Mouse (Mus musculus): Measurements from ENCODE around the gene Olfr222.
A peak's percentile ranks its signal among the peaks of the same experiment; 100 is the strongest.
"Not testable (repeated sequence)": the region's sequence is repeated elsewhere in the genome, so short reads cannot be mapped to it uniquely, and the experiment has no call there.

Olfr222 gene

DNA sequence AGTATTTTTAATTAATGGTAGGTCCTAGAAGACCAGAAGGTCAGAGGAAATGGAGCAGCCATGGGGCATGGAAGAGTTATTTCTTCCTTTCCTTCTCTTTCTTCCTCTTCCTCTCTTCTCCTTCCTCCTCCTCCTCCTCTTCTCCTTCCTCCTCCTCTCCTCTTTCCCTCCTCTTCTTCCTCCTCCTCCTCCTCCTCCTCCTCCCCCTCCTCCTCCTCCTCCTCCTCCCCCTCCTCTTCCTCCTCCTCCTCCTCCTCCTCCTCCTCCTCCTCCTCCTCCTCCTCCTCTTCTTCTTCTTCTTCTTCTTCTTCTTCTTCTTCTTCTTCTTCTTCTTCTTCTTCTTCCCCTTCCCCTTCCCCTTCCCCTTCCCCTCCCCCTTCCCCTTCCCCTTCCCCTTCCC lies at the start of gene Olfr222:
Gene Olfr222 (minus strand): TSS at position 101 of the 400 bp plus-strand sequence.
- DNase-seq, result not testable (repeated sequence)

DNA sequence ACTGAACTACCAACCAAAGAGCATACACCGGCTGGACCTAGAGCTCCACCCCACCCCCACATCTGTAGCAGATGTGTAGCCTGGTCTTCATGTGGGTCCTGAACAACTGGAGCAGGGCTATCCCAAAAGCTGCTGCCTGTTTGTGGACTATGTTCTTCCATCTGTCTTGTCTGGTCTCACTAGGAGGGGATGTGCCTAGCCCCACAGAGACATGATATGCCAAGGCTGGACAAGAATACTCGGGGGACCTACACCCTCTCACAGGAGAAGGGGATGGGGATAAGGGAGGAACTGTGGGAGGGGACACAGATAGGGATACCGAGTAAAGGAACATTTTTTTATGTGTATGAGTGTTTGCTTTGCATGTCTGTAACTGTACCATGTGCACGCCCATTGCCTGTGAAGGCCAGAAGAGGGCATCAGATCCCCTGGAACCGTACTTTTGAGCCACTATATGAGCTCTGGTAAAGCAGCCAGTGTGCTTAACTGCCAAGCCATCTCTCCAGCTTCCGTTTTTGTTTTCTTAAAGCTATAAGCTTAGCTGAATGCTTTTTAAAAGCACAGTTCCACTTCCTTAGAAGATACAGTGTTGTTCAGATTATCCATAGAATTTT lies 48.1 kb upstream of the Olfr222 start:
- DNase-seq, result peak; percentile 73

DNA sequence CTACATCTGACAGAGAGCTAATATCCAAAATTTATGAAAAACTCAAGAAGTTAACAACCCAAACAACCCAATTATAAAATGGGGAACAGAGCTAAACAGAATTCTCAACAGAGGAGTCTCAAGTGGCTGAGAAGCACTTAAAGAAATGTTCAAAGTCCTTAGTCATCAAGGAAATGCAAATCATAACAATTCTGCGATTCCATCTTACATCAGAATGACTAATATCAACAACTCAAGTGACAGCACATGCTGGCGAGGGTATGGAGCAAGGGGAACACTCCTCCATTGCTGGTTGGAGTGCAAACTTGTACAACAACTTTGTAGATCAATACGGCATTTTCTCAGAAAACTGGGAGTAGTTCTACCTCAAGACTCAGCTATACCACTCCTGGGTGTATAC lies 46.2 kb upstream of the Olfr222 start:
- no peak for DNase-seq

DNA sequence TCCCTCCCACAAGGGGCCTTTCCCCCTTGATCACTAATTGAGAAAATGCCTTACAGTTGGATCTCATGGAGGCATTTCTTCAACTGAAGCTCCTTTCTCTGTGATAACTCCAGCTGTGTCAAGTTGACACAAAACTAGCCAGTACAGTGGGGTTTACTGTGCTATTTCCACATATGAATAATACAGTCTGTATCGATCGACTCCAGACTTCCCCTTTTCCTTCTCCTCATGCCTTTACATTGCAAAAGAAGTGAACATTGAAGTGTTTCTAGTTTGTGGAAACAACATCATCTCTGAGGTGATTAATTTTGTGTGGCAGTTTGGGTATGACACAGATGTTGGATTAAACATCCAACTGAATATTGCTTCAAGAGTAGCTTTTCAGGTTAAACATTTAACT lies 41.0 kb upstream of the Olfr222 start:
- not testable (repeated sequence) for DNase-seq

- DNase-seq, result peak; percentile 49
Measured at GRCm38 (mm10) chr11:59614120-59614519, 38.1 kb upstream of the Olfr222 start.

GRCm38 (mm10) chr11:59611646-59612045 lies 35.6 kb upstream of the Olfr222 start:
- DNase-seq, result no peak

DNA sequence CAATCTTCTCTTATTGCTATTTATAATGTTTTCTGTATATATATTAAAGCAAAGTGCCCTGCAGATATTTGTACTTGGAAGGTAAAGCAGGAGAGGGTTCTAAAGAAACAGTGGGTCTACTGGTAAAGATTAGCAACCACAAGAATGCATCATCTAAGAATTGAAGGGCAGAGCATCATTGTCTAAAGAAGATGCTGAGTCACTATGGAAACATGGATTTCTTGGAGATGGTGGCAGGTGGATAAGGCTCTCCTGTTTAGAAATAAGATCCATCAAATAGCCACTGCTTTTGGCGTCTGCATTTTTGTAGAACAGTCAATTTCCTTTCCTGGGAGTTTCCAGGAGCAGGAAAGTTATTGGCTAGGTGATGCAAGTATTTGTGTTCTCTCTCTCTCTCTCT lies 26.3 kb upstream of the Olfr222 start:
- no peak for DNase-seq

DNA sequence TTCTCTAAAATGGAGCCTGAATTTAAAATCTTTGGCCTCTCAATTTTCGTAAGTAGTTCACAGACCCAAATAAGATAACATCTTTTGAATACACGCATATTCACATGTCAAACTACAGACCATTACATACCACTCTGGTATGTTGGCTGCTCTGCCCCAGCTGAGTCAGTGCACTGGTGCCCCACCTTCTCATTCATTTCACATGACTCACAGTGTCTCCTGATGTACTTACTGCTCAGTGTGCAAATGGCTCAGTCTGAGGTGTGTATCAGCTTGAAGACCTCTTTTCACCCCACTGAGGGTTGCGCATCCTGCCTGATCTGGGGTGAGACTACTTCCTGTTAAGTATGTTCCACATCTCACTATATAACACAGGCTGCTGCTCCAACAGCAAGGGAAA lies 24.8 kb upstream of the Olfr222 start:
- no peak for DNase-seq

DNA sequence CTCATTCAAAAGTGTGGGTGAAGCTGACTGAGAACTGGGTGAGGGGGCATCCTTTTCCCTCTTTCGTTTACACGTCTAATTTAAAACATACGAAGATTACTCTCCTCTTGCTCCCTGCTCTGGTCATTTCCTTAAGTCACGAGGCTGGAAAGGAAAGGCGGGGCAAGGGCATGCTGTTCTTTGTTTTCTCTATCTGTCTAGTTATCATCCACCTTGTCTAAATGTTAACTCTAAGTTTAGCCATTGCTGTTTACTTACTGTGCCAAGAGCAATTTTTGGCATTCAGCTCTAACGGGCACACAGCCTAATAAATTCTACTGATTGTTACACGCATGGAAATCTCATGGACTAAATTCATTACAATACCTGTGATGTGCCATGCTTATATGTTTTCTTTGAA lies 23.2 kb upstream of the Olfr222 start:
- no peak for DNase-seq

GRCm38 (mm10) chr11:59596950-59597349 lies 20.9 kb upstream of the Olfr222 start:
- DNase-seq, result no peak

- peak; percentile 16 for DNase-seq
Measured at GRCm38 (mm10) chr11:59596091-59596490, 20.1 kb upstream of the Olfr222 start.

DNA sequence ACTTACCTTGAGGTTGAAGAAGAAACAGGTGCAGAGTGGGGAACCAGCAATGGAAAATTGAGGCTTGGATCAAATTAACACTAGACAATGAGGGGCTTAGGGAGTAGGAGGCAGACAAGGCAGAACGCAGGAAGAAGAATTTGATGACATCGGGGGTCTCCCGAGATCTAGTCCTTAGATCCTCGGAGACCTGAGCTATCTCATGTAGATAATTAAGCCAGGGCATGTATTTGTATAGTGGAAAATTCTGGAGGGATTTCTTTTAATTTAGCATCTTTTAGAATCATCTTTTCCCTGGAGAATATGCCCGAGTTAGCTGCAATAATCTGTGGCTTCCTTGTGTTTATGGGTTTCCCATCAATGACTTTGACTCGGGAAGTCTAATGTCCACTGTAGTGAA lies 17.2 kb upstream of the Olfr222 start, which contains the start of gene Olfr223:
Gene Olfr223 (minus strand): TSS at position 101 of the 400 bp plus-strand sequence.
- DNase-seq, result no peak

DNA sequence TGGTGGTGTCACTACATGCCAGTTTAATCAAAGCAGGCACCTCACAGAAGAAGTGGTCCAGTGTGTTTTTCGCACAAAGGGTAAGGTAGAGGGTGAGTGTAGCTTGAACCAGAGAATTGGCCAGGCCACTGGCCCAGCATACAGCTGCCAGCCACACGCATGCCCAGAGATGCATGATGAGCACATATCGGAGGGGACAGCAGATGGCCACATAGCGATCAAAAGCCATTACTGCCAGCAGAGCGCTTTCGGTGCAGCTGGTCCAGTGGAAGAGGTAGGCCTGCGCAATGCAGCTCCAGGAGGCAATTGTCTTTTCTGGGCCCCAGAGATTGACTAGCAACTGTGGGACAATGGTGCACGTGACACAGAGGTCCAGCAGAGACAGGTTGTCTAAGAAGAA lies 13.5 kb upstream of the Olfr222 start:
- DNase-seq, result no peak

DNA sequence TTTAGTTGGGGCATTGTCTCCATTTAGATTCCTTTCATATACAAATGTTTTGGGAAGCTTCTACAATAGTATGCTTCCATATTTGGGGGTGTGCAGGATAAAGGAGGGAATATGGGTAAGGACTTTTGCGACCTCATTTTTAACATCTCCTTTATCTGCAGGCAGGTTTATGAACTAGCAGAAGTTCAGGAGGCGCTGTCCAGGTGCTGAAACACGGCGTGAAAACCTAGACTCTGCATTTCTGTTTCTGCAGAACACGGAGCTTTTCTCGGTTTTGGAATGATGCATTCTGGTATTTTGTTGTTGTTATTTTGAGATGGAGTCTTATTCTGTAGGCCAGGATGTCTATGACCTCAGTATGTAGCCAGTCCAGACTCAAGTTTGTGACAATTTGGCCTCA lies 8.5 kb upstream of the Olfr222 start:
- DNase-seq, result peak; percentile 68

- DNase-seq, result no peak
Measured at GRCm38 (mm10) chr11:59575726-59576125, 309 bp downstream of the Olfr222 start.

DNA sequence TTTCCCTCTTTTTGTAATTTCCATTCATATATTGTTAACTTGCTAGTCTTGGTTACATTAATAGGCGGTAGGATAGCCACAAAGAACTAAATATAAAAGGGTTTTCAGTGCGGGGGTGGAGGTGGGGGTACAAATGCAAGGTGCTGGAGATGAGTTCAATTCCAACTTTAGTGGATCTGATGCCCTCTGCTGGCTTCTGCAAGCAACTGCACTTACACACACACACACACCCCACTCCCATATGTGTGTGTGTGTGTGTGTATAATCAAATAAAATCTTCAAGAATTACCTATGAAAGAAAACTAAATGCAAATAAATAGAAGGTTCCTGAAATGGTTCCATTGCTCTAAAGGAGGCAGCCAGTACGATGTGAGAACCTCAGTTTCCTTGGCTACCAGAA lies 6.7 kb downstream of the Olfr222 start:
- peak; percentile 44 for DNase-seq

DNA sequence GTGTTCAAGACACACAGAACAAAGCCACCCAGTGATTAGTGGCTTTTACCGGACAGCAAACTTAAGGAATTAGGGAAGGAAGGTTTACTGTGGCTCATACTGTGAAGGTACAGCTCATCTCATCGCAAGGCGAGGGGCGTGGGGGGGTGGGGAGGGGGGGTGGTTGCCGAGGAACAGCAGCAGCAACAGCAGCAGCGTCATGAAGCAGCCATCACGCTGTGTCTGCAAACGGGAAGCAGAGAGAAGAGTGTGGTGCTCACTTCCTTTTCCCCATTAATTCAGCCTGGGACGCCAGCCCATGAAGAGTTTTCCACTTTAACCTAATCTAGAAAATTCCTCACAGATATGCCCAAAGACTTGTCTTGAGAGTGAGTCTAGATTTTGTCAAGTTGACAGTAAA lies 13.2 kb downstream of the Olfr222 start:
- no peak for DNase-seq

GRCm38 (mm10) chr11:59562336-59562735 lies 13.7 kb downstream of the Olfr222 start:
- DNase-seq, result no peak

DNA sequence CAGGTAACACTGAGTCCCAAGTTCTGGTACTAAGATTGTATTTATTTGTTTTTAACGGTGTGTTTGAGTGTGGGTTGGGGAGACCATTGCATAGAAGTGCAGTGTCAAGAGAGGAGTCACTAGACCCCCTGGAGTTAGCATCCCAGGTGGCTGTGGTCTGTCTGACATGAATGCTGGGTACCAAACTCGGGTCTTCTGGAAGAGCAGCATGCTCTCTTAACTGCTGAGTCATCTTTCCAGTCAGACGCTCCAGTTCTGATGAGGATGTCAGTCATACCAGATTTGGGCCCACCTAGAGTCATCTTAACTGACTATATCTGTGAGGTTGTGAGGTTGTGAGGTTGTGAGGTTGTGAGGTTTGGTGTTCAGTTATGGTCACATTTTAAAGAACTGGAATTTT lies 15.1 kb downstream of the Olfr222 start:
- DNase-seq, result no peak

DNA sequence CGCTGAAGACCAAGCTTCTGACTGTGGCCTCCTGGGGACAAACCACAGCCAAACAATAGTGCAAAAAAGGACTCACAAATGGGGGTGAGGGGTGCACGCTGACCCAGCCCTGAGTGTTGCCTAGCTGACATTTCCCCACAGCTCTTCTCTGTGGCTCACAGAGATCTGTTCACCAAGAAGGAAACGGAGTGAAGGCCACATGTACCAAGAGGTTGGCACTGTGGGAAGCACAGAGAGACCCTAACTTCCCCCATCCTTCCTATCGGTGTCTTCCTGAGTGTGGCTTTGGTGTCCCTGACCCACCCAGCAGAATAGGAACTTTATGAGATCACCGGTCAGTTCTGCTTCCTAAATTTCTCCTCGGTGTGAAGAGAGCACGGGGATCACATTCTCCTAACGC lies 21.5 kb downstream of the Olfr222 start:
- no peak for DNase-seq

- no peak for DNase-seq
Measured at GRCm38 (mm10) chr11:59554127-59554526, 21.9 kb downstream of the Olfr222 start.

DNA sequence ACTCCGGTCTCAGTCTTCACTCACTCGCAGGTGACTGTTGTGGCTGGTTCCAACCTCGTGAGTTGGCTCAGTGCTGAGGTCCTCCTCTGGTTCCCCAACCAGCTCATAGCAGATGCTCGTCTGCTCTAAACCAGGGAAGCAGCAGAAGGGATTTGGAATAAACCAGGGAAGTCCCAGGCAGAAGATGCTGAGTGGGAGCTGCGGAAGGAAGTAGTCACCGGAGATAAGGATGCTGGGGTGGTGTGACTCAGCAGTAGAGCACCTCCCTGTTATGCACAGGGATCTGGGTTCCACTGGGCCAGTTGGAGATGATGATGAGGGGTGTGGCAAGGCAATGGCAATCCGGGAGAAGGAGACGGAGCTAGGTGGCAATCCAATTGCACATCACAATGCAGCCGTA lies 32.0 kb downstream of the Olfr222 start:
- no peak for DNase-seq

DNA sequence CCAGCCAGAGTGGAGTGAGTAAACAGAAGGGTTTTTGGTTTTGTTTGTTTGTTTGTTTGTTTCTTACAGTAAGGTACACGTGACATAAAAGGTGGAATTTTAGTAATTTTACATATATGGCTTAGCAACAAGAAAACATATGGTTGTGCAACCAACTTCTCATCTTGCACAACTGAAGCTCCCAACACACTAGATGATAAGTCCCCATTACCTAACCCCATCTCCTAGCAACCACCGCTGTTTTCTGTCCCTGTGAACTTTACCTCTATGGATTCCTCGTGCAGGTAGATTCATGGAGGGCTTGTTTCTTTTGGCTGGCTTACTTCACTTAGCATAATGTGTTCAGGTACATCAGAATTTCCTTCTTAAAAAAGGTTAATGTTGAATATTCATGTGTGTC lies 32.7 kb downstream of the Olfr222 start:
- no peak for DNase-seq

DNA sequence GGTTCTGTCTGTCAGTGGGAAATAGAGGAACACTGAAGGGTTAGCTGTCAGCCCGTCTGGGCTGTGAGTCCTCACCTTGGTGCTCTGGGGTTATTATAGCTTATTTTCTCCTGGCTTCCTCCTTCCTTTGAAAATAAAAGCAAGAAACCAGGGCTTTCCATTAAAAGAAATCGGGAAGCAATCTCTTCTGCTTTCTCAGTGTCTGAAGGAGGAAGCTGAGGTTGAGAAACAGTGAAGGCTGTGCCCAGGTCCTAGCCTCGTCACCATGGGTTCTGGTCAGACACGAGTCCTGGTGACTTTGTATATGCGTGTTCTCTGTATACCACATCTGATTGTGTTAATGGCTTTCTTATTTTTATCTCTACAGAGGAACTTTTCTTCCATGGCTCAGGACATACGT lies 33.6 kb downstream of the Olfr222 start:
- no peak for DNase-seq

- no peak for DNase-seq
Measured at GRCm38 (mm10) chr11:59541324-59541723, 34.7 kb downstream of the Olfr222 start, which contains the start of gene Nlrp3. Gene Nlrp3, plus strand, starts transcription at chr11:59541568.
